Mouse (Mus musculus): ENCODE results near the gene Surf6.

- TF ChIP-seq POLR2A (IDR thresholded peaks at IDR 0.05; ENCODE audit: low read depth, low read length) (no peak), CTCF (conservative IDR thresholded peaks at IDR 0.05; ENCODE audit: insufficient read depth, insufficient read length, low read depth, low read length) (no peak)
Measured at GRCm38 (mm10) chr2:26910994-26911765, 8.5 kb upstream of the Surf6 start.

All from kidney, adult 2 months (tissue).